Mouse (Mus musculus): Measurements from ENCODE around the gene Cd8a. TPM values are rescaled to one million over a fixed set of nuclear protein-coding genes. Genes with fewer than 3 reads are reported as not detected.

Cd8a gene
- polyA plus RNA-seq, 1 experiment from 2014 or later, result 12.2 TPM

DNA sequence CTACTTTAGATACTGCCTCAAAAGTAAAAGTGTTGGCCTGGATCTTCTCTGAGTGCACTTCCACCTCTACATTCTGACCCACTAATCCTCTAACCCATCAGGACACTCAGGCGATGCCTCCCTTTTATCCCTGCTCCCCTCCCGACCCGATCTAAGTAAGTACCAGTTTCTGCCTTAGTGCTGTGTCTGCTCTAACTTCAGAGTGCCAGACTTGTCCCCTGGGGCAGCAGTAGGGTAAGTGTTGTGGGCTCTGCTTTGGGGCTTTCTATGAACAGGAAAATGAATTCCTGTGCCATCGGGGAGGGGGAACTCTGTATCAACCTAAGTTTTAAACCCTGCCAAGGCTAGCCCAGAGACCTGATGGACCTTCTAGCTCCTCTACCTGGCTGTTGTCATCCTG, 13.0 kb upstream of the Cd8a start:
- Histone ChIP-seq H3K36me3 (ENCODE audit: control insufficient read depth, insufficient read depth) (no peaks in the 10 kb centered on the region), H3K9ac (ENCODE audit: low read length) (no peak overlapping the region), H3K4me2 (ENCODE audit: low read depth, low read length) (no peak overlapping the region), H3K27ac (ENCODE audit: low read length) (no peak overlapping the region; the same call in 1 of the 2 replicates), H3K9me3 (replicated peaks; ENCODE audit: control insufficient read depth, low read length) (no peaks in the 10 kb centered on the region), H3K27me3 (ENCODE audit: control insufficient read depth, insufficient read depth, low read length) (no peaks in the 10 kb centered on the region), H3K4me3 (ENCODE audit: low read length) (no peak overlapping the region), H3K4me1 (ENCODE audit: control insufficient read depth, insufficient read depth, low read length) (no peaks in the 10 kb centered on the region)
- ATAC-seq (replicated peaks; ENCODE audit: extremely low read depth, insufficient read depth, low FRiP score), result no peak
- 76% methylated on average over 4 of the region's 4 CpGs for WGBS

DNA sequence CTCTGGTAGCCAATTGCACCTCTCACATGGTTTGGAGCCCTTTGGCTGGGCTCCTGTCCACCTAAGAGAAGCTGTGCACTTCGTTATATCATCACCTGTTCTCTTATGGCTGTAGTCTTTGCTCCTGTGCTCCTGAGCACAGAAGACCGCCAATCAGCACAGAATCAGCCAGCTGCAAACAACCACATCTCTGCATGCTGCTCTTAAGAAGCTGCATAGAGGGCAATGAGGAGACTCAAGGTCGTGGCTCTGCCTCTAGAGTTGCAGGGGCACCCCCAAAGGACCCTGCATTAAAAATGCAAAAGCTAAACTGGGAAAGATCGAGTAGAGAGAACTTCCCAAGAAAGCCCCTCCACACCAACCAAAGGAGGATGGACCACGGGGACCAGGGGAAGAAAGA, 12.5 kb upstream of the Cd8a start:
- ATAC-seq (replicated peaks; ENCODE audit: extremely low read depth, insufficient read depth, low FRiP score), result no peak; the same call in 1 of the 2 replicates
- WGBS, result 56% methylated on average over 5 of the region's 5 CpGs
- H3K27ac ChIP-seq (ENCODE audit: low read length), result no peak overlapping the region; the same call in 1 of the 2 replicates
- H3K9ac ChIP-seq (ENCODE audit: low read length), result no peak overlapping the region
- no peaks in the 10 kb centered on the region for H3K27me3 ChIP-seq (ENCODE audit: control insufficient read depth, insufficient read depth, low read length)
- H3K36me3 ChIP-seq (ENCODE audit: control insufficient read depth, insufficient read depth), result no peaks in the 10 kb centered on the region
- H3K4me2 ChIP-seq (ENCODE audit: low read depth, low read length), result no peak overlapping the region
- no peak overlapping the region for H3K4me3 ChIP-seq (ENCODE audit: low read length)
- H3K4me1 ChIP-seq (ENCODE audit: control insufficient read depth, insufficient read depth, low read length), result no peaks in the 10 kb centered on the region
- no peaks in the 10 kb centered on the region for H3K9me3 ChIP-seq (replicated peaks; ENCODE audit: control insufficient read depth, low read length)

DNA sequence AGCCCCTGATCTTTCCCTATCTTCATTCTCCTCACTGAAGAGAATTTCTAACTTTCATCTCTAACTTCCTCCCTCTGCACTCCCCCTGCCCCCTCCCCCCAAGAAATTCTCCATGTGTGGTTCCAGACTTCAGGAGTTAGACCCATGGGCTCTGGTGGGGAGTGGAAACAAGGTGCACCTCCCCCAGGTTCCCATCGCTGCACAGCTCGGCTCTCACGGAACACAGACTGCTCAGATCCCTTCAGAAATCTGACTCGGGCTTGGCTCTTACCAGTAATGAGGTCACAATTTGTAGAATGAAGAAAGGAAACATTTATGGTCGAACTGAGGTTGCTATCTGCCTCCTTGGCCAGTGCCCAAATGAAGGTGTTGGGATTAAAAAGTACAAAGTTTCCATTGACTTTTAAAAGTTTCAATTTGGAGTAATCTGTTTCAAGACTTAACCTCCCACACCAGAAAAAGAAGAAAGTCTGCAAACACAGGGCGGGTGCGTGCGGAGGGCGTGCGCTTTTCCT, 12.0 kb upstream of the Cd8a start:
- ATAC-seq (replicated peaks; ENCODE audit: extremely low read depth, insufficient read depth, low FRiP score), result no peak
- 66% methylated on average over 10 of the region's 10 CpGs for WGBS
- H3K27ac ChIP-seq (ENCODE audit: low read length), result no peak overlapping the region
- no peaks in the 10 kb centered on the region for H3K36me3 ChIP-seq (ENCODE audit: control insufficient read depth, insufficient read depth)
- no peaks in the 10 kb centered on the region for H3K4me1 ChIP-seq (ENCODE audit: control insufficient read depth, insufficient read depth, low read length)
- no peak overlapping the region for H3K9ac ChIP-seq (ENCODE audit: low read length)
- H3K27me3 ChIP-seq (ENCODE audit: control insufficient read depth, insufficient read depth, low read length), result no peaks in the 10 kb centered on the region
- H3K9me3 ChIP-seq (replicated peaks; ENCODE audit: control insufficient read depth, low read length), result no peaks in the 10 kb centered on the region
- H3K4me2 ChIP-seq (ENCODE audit: low read depth, low read length), result 0 out of 2 replicates have a peak overlapping the region, but pooled peaks have one; percentile 31
- no peak overlapping the region for H3K4me3 ChIP-seq (ENCODE audit: low read length)

DNA sequence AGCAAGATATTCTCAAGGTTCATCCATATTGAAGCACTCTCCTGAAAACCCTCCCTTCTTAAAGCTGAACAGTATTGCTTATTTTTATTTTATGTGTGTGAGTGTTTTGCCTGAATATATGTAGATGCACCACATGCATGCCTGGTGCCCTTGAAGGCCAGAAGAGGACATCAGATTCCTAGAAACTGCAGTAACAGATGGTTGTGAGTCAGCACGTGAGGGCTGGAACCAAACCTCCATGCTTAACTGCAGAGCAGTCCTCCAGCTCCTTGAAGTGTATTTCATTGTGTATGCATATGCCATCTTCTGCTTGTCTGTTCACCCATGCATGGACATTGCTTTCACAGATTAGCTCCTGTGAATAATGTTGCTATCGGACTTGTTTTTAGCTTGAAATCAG, 9.2 kb upstream of the Cd8a start:
- no peaks in the 10 kb centered on the region for H3K9me3 ChIP-seq (replicated peaks; ENCODE audit: control insufficient read depth, low read length)
- H3K9ac ChIP-seq (ENCODE audit: low read length), result no peak overlapping the region
- H3K36me3 ChIP-seq (ENCODE audit: control insufficient read depth, insufficient read depth), result no peaks in the 10 kb centered on the region
- no peak overlapping the region for H3K27ac ChIP-seq (ENCODE audit: low read length)
- no peak overlapping the region for H3K4me3 ChIP-seq (ENCODE audit: low read length)
- no peaks in the 10 kb centered on the region for H3K27me3 ChIP-seq (ENCODE audit: control insufficient read depth, insufficient read depth, low read length)
- no peak for ATAC-seq (replicated peaks; ENCODE audit: extremely low read depth, insufficient read depth, low FRiP score)
- no peaks in the 10 kb centered on the region for H3K4me1 ChIP-seq (ENCODE audit: control insufficient read depth, insufficient read depth, low read length)
- H3K4me2 ChIP-seq (ENCODE audit: low read depth, low read length), result no peak overlapping the region
- 64% methylated on average over 2 of the region's 2 CpGs for WGBS

DNA sequence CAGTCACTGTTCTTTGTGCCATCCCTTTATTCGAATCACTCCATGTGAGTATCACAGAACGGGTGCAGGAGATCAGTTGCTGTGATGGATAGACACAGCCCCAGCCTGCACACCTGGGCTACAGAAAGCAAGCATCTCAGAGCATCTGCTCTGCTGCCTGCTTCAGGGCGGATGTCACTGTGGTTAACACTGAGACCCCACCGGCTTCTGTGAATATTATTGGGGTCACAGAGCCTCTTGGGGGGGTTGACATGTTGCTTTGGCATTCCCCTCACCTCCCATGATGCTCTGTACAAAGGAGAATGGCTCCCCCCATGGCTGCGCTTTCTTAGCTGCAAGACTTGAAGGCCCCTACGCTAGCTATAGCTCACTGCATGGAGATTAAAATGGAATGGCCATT, 3.8 kb upstream of the Cd8a start:
- H3K4me1 ChIP-seq (ENCODE audit: control insufficient read depth, insufficient read depth, low read length), result no peaks in the 10 kb centered on the region
- H3K27me3 ChIP-seq (ENCODE audit: control insufficient read depth, insufficient read depth, low read length), result no peaks in the 10 kb centered on the region
- 0 out of 2 replicates have a peak, but pooled peaks have one; percentile 45 for ATAC-seq (replicated peaks; ENCODE audit: extremely low read depth, insufficient read depth, low FRiP score)
- H3K27ac ChIP-seq (ENCODE audit: low read length), result no peak overlapping the region
- WGBS, result 90% methylated on average over 6 of the region's 6 CpGs
- no peak overlapping the region for H3K4me3 ChIP-seq (ENCODE audit: low read length)
- H3K4me2 ChIP-seq (ENCODE audit: low read depth, low read length), result no peak overlapping the region
- no peaks in the 10 kb centered on the region for H3K9me3 ChIP-seq (replicated peaks; ENCODE audit: control insufficient read depth, low read length)
- no peaks in the 10 kb centered on the region for H3K36me3 ChIP-seq (ENCODE audit: control insufficient read depth, insufficient read depth)
- no peak overlapping the region for H3K9ac ChIP-seq (ENCODE audit: low read length)

DNA sequence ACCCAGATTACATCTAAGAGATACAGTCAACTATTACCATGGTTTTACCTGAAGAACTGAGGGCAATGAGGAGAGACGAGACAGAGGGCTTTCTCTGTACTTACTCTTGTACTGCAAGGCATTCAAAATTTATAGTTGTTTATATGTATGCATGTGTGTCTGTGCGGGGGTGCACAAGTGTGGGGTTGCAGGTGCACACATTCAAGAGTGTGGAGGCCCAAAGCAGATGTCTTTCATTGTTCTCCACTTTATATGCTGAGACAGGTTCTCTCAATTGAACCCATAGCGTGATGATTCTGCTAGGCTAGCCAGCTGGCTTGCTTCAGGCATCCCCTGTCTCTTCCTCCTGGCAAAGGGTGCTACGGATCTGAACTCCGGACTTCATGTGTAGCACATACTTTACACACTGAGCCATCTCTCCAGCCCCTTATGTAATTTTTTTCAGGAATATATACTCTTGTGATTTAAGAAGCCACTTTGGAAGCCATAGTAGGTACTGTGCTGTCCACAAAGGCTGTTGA, 2.1 kb upstream of the Cd8a start:
- H3K27me3 ChIP-seq (ENCODE audit: control insufficient read depth, insufficient read depth, low read length), result no peaks in the 10 kb centered on the region
- 81% methylated on average over 5 of the region's 5 CpGs for WGBS
- no peak overlapping the region for H3K9ac ChIP-seq (ENCODE audit: low read length)
- no peaks in the 10 kb centered on the region for H3K4me1 ChIP-seq (ENCODE audit: control insufficient read depth, insufficient read depth, low read length)
- no peaks in the 10 kb centered on the region for H3K9me3 ChIP-seq (replicated peaks; ENCODE audit: control insufficient read depth, low read length)
- H3K36me3 ChIP-seq (ENCODE audit: control insufficient read depth, insufficient read depth), result no peaks in the 10 kb centered on the region
- ATAC-seq (replicated peaks; ENCODE audit: extremely low read depth, insufficient read depth, low FRiP score), result no peak
- no peak overlapping the region for H3K4me2 ChIP-seq (ENCODE audit: low read depth, low read length)
- H3K4me3 ChIP-seq (ENCODE audit: low read length), result no peak overlapping the region
- no peak overlapping the region for H3K27ac ChIP-seq (ENCODE audit: low read length)

DNA sequence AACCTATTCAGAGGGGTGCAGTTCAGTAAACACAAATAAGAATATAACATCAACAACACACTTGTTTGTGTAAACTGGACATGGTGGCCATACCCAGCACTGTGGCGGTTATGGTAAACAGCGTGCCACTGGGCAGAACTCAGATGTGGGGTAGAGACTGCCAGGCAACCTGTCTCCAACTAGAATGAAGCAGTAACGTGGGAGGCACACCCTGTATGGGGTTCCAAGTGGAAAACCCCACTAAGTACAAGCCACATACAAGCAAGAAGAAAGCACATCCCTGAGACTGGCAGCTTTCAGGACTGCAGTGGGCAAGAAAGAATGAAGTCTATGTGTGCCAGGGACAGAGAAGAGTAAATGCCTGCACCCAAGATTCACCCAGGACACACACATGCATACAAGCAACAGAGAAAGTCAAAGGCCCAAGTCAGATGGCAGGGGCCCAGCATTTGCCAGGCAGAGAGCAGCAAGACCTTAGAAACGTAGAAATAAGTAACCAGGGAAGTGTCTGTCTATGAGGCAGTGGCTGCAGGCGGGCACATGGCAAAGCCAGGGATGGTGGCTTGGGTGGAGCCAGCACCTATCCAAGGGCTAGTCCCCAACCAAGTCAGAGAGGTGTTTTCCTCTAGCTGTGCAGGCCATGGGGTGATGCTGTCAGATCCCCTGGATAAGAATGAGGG, 1.0 kb upstream of the Cd8a start:
- Histone ChIP-seq H3K9ac (ENCODE audit: low read length) (no peak overlapping the region), H3K27me3 (ENCODE audit: control insufficient read depth, insufficient read depth, low read length) (no peaks in the 10 kb centered on the region), H3K4me2 (ENCODE audit: low read depth, low read length) (no peak overlapping the region), H3K27ac (ENCODE audit: low read length) (no peak overlapping the region), H3K4me3 (ENCODE audit: low read length) (no peak overlapping the region), H3K9me3 (replicated peaks; ENCODE audit: control insufficient read depth, low read length) (no peaks in the 10 kb centered on the region), H3K36me3 (ENCODE audit: control insufficient read depth, insufficient read depth) (no peaks in the 10 kb centered on the region), H3K4me1 (ENCODE audit: control insufficient read depth, insufficient read depth, low read length) (no peaks in the 10 kb centered on the region)
- WGBS, result 79% methylated on average over 5 of the region's 5 CpGs
- ATAC-seq (replicated peaks; ENCODE audit: extremely low read depth, insufficient read depth, low FRiP score), result no peak

DNA sequence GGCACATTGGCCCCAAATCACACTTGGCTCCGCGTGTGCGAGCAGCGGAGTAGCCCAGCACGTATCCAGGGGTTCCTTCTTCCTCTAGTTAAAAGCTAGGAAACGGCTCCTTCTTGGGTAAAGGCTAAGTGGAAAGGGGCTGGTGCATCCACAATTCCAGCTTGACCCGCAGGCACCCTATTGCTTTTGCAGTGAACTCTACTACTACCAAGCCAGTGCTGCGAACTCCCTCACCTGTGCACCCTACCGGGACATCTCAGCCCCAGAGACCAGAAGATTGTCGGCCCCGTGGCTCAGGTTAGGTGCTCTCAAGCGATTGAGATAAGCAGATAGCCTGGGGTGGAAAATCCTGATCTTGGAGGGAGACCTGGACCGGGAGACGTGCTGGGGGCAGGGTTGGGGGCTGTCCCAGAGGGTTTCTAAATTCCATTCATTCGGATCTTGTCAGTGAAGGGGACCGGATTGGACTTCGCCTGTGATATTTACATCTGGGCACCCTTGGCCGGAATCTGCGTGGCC, 1.1 kb downstream of the Cd8a start:
- Histone ChIP-seq H3K36me3 (ENCODE audit: control insufficient read depth, insufficient read depth) (no peaks in the 10 kb centered on the region), H3K9me3 (replicated peaks; ENCODE audit: control insufficient read depth, low read length) (no peaks in the 10 kb centered on the region), H3K4me2 (ENCODE audit: low read depth, low read length) (no peak overlapping the region), H3K4me1 (ENCODE audit: control insufficient read depth, insufficient read depth, low read length) (no peaks in the 10 kb centered on the region), H3K27me3 (ENCODE audit: control insufficient read depth, insufficient read depth, low read length) (no peaks in the 10 kb centered on the region), H3K4me3 (ENCODE audit: low read length) (no peak overlapping the region; the same call in 1 of the 2 replicates), H3K27ac (ENCODE audit: low read length) (no peak overlapping the region), H3K9ac (ENCODE audit: low read length) (no peak overlapping the region)
- ATAC-seq (replicated peaks; ENCODE audit: extremely low read depth, insufficient read depth, low FRiP score), result no peak
- WGBS, result 82% methylated on average over 19 of the region's 19 CpGs

DNA sequence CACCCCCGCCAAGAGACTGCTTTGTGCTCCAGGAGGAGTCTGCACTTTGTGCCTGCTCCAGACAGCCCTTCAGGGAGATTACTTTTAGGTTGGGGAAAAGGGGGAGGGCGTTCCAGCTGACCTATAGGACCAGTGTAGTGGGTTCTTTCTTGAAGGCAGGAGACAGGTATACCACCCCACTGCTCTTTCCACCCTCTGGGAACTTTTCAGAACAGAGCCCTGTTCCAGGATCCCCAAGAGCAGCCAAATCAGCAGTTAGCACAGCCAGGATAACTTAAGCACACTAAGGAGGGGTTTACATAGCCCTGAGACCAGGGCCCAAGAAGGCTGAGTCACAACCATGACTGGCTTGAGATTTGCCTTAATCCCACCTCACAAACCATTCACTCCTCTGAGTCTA, 1.7 kb downstream of the Cd8a start:
- WGBS, result 64% methylated on average over 2 of the region's 2 CpGs
- Histone ChIP-seq H3K4me3 (ENCODE audit: low read length) (no peak overlapping the region), H3K27ac (ENCODE audit: low read length) (no peak overlapping the region), H3K27me3 (ENCODE audit: control insufficient read depth, insufficient read depth, low read length) (no peaks in the 10 kb centered on the region), H3K4me2 (ENCODE audit: low read depth, low read length) (no peak overlapping the region), H3K9ac (ENCODE audit: low read length) (no peak overlapping the region), H3K36me3 (ENCODE audit: control insufficient read depth, insufficient read depth) (no peaks in the 10 kb centered on the region), H3K4me1 (ENCODE audit: control insufficient read depth, insufficient read depth, low read length) (no peaks in the 10 kb centered on the region), H3K9me3 (replicated peaks; ENCODE audit: control insufficient read depth, low read length) (no peaks in the 10 kb centered on the region)
- ATAC-seq (replicated peaks; ENCODE audit: extremely low read depth, insufficient read depth, low FRiP score), result no peak
